Mouse (Mus musculus) midbrain, embryonic 16.5 days (tissue): ENCODE measurements around the gene Psmb8. TPM values are rescaled to one million over a fixed set of nuclear protein-coding genes. Genes with fewer than 3 reads are reported as not detected.
A peak's percentile ranks its signal among the peaks of the same experiment; 100 is the strongest.

Experiments
- ATAC-seq: fragments of 200-750 bp; cut with Nextera tagmentation; 2 replicates; pipeline ENCODE4 v1.8.0; 2017; ENCODE audit warnings: moderate TSS enrichment
- H3K27ac ChIP-seq: fragments of 300-500 bp; sonication (generic); 2 replicates; pipeline ENCODE4 v1.5.1; 2014; ENCODE audit warnings: mild to moderate bottlenecking, low read length, mixed read lengths
- H3K27me3 ChIP-seq: fragments of 300-500 bp; sonication (generic); 2 replicates; pipeline ENCODE4 v1.6.1; 2014; ENCODE audit warnings: low read depth, low read length, mixed read lengths; ENCODE audit not compliant: control insufficient read depth, insufficient read depth
- H3K36me3 ChIP-seq: fragments of 300-500 bp; sonication (generic); 2 replicates; pipeline ENCODE4 v1.6.1; 2014; ENCODE audit warnings: mild to moderate bottlenecking, low read length, moderate library complexity, mixed read lengths; ENCODE audit not compliant: control insufficient read depth, insufficient read depth
- H3K4me1 ChIP-seq: fragments of 300-500 bp; sonication (generic); 2 replicates; pipeline ENCODE4 v1.6.1; 2014; ENCODE audit warnings: mild to moderate bottlenecking, low read length, mixed read lengths; ENCODE audit not compliant: control insufficient read depth, insufficient read depth
- H3K4me2 ChIP-seq: fragments of 300-500 bp; sonication (generic); 2 replicates; pipeline ENCODE4 v1.6.1; 2014; ENCODE audit warnings: mild to moderate bottlenecking, low read length, mixed read lengths
- H3K4me3 ChIP-seq: fragments of 300-500 bp; sonication (generic); 2 replicates; pipeline ENCODE4 v1.5.1; 2014; ENCODE audit warnings: low read depth, mild to moderate bottlenecking, low read length, moderate library complexity, mixed read lengths
- H3K9ac ChIP-seq: fragments of 300-500 bp; sonication (generic); 2 replicates; pipeline ENCODE4 v1.6.1; 2014; ENCODE audit warnings: low read depth, low read length, mixed read lengths
- H3K9me3 ChIP-seq: fragments of 300-500 bp; sonication (generic); replicated peaks from 2 replicates; pipeline ENCODE4 v1.6.1; 2014; ENCODE audit warnings: mild to moderate bottlenecking, low read length, mixed read lengths; ENCODE audit not compliant: control insufficient read depth, poor library complexity, severe bottlenecking
- WGBS: fragments of 180-500 bp; shearing (Covaris S2); extraction: QIAGEN DNeasy Blood & Tissue Kit; methylation state at CpG from one replicate; pipeline ENCODE4 v1.1.7; 2014; 5-methylcytosine and 5-hydroxymethylcytosine counted together
- polyA plus RNA-seq: library from polyadenylated mRNA; unstranded; fragments of >200 nt; fragmentation: Nextera tagmentation; extraction: Ambion mirVana; gene quantifications from 2 replicates; pipeline ENCODE4 v1.2.1, GENCODE M21; 2015

Gene Psmb8
- polyA plus RNA-seq: 2.2 and 2.8 TPM in 2 replicates

DNA sequence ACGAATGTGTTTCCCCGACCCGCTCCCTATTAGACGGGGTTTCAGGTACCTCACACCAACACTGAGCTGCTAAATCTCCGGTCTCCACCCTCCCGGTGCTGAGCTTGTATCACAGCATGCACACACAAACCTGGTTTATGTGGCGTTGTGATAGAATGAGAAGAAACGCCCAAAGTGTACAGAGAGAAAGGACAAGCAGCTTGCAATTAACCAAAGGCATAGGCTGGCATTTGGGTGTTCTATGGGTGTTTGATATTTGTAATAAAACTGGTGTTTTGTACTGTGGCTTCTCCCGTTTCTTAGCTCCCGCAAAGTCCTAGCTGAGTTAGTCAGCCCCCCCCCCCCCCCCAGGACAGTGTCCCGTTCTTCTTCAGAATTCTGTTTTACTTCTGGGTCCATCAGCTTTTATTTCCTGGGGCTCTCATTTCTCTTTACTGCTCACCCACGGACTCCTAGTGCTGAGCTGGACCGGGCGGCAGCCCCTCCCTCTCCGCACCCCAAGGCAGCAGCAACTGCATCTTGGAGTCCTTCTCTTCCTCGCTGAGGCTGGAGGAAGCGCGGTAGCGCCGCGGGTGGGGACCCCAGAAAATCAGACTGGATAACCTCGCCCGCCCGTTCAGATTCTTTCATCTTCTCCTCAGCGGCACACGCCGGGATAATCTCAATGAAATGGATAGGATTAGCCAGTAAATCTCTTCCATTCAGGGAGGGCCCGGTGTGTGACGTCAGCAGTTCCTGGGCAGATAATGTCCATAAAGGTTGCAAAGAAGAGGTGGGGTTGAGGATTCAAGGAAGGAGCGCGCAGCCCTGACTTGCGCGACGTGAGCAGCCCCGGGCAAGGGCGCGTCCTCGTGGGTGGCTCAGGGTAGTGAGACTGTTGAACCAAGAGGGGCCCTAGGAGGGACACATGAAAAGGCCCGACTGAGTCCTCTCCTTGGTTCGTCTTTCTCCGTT, at the start of gene Psmb8:
TSS of gene Psmb8 (plus strand) at position 781 of the 954 bp plus-strand sequence.
- ATAC-seq: peak; percentile 90
- Histone ChIP-seq H3K9ac (peak within 1 kb of the TSS; percentile 58; the same call in 1 of the 2 replicates), H3K36me3 (no peaks in the 10 kb centered on the region), H3K27ac (no peak within 1 kb of the TSS), H3K4me3 (peak within 1 kb of the TSS; percentile 43), H3K9me3 (no peaks in the 10 kb centered on the region), H3K4me2 (peak within 1 kb of the TSS; percentile 71), H3K4me1 (peaks cover 3% of the 10 kb centered on the region; the same call in 1 of the 2 replicates), H3K27me3 (peaks cover 60% of the 10 kb centered on the region)
- WGBS: 3% methylated on average over 41 of the region's 41 CpGs

DNA sequence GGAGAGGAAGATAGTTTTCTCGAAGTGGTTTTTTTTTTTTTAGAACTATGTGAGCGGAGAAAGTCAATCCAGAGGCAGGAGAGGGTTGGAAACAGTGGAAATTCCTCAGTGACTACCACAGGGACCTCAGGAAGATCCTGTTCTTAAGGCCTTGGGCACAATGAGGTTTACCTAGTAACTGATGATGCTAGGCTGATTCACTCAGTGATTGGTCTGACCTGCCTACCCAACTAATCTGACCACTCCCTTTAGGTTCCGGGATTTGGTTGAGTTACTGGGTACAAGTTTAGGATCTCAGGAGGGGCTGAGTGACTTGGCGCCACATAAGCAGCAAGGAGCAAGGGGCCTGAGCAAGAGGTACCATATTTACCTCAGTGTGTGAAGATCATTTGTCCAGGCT, 44.6 kb upstream of the Psmb8 start, which contains the start of gene H2-DMb1:
TSS of gene H2-DMb1 (plus strand) at position 150 of the 400 bp plus-strand sequence.
- H3K4me1 ChIP-seq: no peaks in the 10 kb centered on the region
- no peaks in the 10 kb centered on the region for H3K9me3 ChIP-seq
- no peak within 1 kb of the TSS for H3K4me2 ChIP-seq
- 61% methylated on average over 4 of the region's 4 CpGs for WGBS
- no peak within 1 kb of the TSS for H3K27ac ChIP-seq
- H3K9ac ChIP-seq: no peak within 1 kb of the TSS
- no peak within 1 kb of the TSS for H3K4me3 ChIP-seq
- ATAC-seq: no peak
- no peaks in the 10 kb centered on the region for H3K27me3 ChIP-seq
- H3K36me3 ChIP-seq: no peaks in the 10 kb centered on the region

DNA sequence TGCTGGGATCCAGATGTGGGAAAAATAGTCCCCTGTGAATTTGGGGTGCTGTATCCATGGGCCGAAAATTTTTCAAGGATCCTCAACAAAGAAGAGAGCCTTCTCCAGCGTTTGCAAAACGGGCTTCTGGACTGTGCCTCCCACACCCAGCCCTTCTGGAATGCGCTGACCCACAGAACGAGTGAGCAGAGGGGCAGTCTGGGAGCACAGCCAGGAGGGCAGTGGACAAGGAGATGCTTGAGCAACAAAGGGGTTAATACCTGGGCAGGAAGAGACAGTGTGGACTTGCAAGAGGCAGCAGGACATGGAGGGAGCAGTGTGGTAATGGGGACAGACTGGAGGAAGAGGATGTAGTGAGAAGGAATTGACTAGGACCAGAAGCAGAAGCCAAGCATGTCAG, 42.0 kb upstream of the Psmb8 start:
- Histone ChIP-seq H3K4me2 (no peak overlapping the region), H3K4me1 (no peaks in the 10 kb centered on the region), H3K36me3 (no peaks in the 10 kb centered on the region), H3K4me3 (no peak overlapping the region), H3K27ac (no peak overlapping the region), H3K27me3 (no peaks in the 10 kb centered on the region), H3K9me3 (no peaks in the 10 kb centered on the region), H3K9ac (no peak overlapping the region)
- ATAC-seq: no peak
- 54% methylated on average over 5 of the region's 5 CpGs for WGBS

DNA sequence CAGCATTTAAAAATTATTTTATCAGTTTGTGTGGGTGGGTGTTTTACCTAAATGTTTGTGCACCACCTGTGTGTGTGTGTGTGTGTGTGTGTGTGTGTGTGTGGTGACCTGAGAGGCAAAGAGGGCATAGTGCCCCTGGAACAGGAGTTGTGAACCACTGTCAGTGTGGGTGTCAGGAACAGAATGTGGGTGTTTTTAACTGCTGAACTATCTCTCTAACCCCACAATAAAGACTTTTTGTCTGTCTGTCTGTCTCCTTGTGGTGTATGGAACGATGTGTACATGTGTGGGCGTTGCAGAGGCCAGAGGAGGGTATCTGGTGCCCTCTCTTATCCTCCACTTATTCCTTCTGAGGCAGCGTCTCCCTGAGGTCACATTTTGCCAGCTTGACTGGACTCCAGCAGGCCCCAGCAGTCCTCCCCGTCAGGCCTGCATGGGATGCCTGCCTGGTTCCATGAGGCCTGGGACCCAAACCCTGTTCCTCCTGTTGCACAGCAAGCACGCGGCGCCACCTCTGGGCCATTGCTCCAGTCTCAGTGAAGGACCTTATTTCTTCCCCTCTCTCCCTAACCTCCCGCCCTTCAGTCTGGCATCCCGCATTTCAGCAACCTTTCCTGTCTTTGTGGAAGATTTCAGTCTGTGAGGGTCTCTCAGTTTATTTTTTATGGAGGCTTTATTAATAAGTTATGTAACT, 33.2 kb upstream of the Psmb8 start:
- Histone ChIP-seq H3K27me3 (no peaks in the 10 kb centered on the region), H3K4me1 (no peaks in the 10 kb centered on the region)
- 45% methylated on average over 9 of the region's 9 CpGs for WGBS

DNA sequence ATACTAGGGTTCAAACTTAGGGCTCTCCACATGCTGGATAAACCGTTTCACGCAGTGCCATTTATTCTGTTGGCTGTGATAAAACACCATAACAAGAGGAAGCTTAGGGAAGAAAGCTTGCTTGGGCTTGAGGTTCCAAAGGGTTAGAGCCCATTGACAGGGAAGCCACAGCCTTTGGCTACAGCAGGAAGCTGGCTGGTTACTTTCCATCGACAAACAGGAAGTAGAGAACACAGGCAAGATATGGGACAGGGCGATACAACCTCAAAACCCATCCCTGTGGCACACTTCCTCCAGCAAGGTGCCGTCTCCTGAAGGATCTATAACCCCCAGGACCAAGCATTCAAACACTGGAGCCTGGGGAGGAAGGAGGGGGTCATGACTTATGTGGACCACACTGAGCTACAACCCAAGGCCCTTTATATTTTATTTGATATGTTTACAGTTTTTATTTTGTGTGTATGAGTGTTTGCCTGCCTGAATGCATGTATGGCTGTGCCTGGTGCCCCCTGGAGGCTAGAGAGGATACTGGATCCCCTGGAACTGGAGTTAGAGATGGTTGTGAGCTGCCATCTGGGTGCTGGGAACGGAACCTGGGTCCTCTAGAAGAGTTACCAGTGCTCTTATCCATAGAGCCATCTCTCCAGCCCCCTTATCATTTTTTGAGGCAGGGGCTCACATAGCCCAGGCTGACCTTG, 32.3 kb upstream of the Psmb8 start:
- no peaks in the 10 kb centered on the region for H3K36me3 ChIP-seq
- no peaks in the 10 kb centered on the region; the same call in 1 of the 2 replicates for H3K9me3 ChIP-seq
- H3K4me2 ChIP-seq: no peak overlapping the region
- H3K4me1 ChIP-seq: no peaks in the 10 kb centered on the region
- H3K27me3 ChIP-seq: no peaks in the 10 kb centered on the region
- H3K9ac ChIP-seq: no peak overlapping the region
- H3K27ac ChIP-seq: no peak overlapping the region
- WGBS: 94% methylated on average over 6 of the region's 6 CpGs
- no peak overlapping the region for H3K4me3 ChIP-seq
- no peak for ATAC-seq

More for the DNA sequence above, 33.2 kb upstream of the Psmb8 start:
- H3K27ac ChIP-seq: no peak overlapping the region
- H3K4me2 ChIP-seq: no peak overlapping the region
- H3K36me3 ChIP-seq: no peaks in the 10 kb centered on the region
- no peak overlapping the region for H3K4me3 ChIP-seq
- no peak overlapping the region for H3K9ac ChIP-seq
- no peak for ATAC-seq
- no peaks in the 10 kb centered on the region; the same call in 1 of the 2 replicates for H3K9me3 ChIP-seq

DNA sequence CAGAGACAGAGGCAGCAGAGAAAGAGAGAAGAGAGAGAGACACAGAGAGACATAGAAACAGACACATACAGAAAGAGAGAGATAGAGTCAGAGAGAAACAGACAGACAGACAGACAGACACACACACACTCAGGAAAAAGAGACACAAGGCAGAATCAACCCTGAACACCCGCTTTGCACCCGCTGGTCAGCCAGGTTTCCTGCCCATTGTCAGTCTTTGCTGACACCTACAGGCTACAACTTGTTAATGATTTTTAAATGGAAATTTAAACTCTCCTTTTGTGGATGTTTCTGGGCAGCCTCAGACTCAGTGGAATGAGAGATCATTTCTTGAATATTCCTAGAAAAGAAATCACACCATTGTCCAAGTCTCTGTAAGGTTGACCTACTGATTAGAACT, 28.2 kb upstream of the Psmb8 start:
- Histone ChIP-seq H3K9ac (no peak overlapping the region), H3K27ac (no peak overlapping the region), H3K27me3 (no peaks in the 10 kb centered on the region), H3K36me3 (no peaks in the 10 kb centered on the region), H3K4me1 (no peaks in the 10 kb centered on the region), H3K9me3 (no peaks in the 10 kb centered on the region; the same call in 1 of the 2 replicates), H3K4me3 (no peak overlapping the region), H3K4me2 (no peak overlapping the region)
- 0% methylated on average over 2 of the region's 2 CpGs for WGBS
- ATAC-seq: no peak

DNA sequence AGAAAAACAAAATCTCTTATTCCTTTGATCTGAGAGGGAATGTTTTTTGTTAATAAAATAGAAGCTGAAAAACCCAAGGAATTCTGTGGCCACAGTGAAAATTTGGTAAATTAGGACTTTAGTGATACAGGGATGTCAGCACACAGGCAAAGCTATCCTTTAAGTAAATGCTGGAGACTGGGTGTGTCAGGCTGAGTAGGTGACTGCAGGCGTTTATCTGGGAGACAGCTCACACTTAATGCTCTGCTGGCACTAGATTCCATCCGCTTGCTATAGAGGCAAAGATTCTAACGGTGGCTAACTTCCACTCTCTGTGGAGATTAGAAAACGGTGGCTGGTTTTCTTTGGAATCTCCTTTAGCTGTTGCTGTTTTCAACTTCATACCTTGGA, 27.0 kb upstream of the Psmb8 start:
- Histone ChIP-seq H3K4me2 (no peak overlapping the region), H3K27ac (no peak overlapping the region), H3K9me3 (no peaks in the 10 kb centered on the region; the same call in 1 of the 2 replicates), H3K36me3 (no peaks in the 10 kb centered on the region), H3K9ac (no peak overlapping the region), H3K27me3 (no peaks in the 10 kb centered on the region), H3K4me1 (no peaks in the 10 kb centered on the region), H3K4me3 (no peak overlapping the region)
- ATAC-seq: no peak
- WGBS: 27% methylated on average over 4 of the region's 4 CpGs

DNA sequence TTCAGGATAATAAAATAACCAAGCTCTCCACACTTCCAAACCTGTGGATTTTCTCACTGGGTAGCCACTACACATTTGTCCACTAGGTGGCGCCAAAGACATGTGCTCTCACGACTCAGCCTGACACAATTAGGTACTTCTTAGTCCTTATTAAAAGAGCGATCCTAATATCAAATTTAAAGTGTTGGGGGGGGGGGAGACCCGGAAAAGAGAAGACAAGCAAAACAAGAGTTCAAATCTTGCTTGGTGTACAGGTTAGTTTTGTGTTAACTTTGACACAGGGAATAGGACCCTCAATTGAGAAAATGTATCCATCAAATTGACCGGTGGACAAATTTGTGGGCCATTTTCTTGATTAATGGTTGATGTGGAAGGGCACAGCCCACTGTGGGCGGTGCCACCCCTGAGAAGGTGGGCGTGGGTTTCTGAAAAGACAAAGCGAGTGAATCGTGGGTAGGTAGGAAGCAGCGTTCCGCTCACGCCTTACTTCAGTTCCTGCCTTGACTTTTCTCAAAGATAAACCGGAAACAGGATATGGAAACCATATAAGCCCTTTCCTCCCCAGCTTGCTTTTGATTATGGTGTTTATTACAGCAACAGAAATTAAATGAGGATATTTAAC, 26.5 kb upstream of the Psmb8 start:
- no peaks in the 10 kb centered on the region for H3K4me1 ChIP-seq
- no peaks in the 10 kb centered on the region for H3K27me3 ChIP-seq
- no peak overlapping the region for H3K9ac ChIP-seq
- H3K27ac ChIP-seq: no peak overlapping the region
- H3K4me3 ChIP-seq: no peak overlapping the region
- 44% methylated on average over 13 of the region's 13 CpGs for WGBS
- no peak overlapping the region for H3K4me2 ChIP-seq
- ATAC-seq: no peak
- no peaks in the 10 kb centered on the region for H3K9me3 ChIP-seq
- H3K36me3 ChIP-seq: no peaks in the 10 kb centered on the region
